Mouse (Mus musculus) c-Kit-positive CD71-negative TER-119-negative erythroid progenitor cells, embryonic 14.5 days (primary cell): ENCODE results near the gene Slc6a3.

Source experiments
- DNase-seq: peaks from one replicate; pipeline ENCODE4 v3.0.0-alpha.2; 2013; ENCODE audit warnings: low read depth

Gene Slc6a3

DNA sequence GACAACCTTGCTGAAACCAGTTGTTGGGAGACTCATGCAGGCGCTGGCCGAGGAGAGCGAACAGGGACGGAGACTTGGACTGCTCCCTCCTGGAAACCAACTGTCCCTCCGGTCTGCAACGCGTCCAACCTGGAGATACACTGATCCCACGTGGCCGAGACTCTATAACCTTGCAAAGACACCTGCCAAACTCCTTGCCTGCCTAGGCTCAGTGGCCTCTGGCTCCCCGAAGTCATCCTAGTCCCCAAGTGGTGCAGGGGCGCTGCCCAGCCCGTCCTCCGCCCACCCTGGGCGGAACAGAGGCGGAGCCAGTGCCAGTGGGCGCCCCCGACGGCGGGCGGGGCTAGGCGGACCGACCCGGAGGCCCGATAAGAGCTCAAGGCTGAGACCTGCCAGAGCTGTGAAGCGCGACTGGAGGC is at the start of gene Slc6a3:
Gene Slc6a3 (plus strand): TSS at position 345 of the 419 bp plus-strand sequence.
- peak; percentile 51 for DNase-seq

GRCm38 (mm10) chr13:73488105-73488504 is 48.4 kb upstream of the Slc6a3 start:
- DNase-seq: no peak

DNA sequence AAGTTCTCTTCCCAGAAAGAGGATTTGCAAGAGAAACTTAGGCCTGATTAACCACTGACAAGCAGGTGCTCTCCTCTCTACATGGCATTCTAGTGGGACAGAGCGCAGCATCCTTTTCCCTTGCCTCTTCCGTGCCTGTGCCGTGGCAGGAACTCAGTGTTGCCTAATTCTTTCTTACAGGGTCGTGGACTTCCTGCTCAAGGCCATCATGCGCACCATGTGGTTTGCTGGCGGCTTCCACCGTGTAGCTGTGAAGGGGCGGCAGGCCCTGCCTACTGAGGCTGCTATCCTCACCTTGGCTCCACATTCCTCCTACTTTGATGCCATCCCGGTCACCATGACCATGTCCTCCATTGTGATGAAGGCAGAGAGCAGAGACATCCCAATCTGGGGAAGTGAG is 47.8 kb upstream of the Slc6a3 start:
- no peak for DNase-seq

- DNase-seq: no peak
Measured at GRCm38 (mm10) chr13:73489986-73490385, 46.6 kb upstream of the Slc6a3 start.

GRCm38 (mm10) chr13:73490564-73491170 is 45.9 kb upstream of the Slc6a3 start:
- no peak for DNase-seq

- DNase-seq: no peak
Measured at GRCm38 (mm10) chr13:73493183-73493582, 43.4 kb upstream of the Slc6a3 start.

- DNase-seq: no peak
Measured at GRCm38 (mm10) chr13:73494528-73494927, 42.0 kb upstream of the Slc6a3 start.

GRCm38 (mm10) chr13:73496137-73496536 is 40.4 kb upstream of the Slc6a3 start:
- no peak for DNase-seq

DNA sequence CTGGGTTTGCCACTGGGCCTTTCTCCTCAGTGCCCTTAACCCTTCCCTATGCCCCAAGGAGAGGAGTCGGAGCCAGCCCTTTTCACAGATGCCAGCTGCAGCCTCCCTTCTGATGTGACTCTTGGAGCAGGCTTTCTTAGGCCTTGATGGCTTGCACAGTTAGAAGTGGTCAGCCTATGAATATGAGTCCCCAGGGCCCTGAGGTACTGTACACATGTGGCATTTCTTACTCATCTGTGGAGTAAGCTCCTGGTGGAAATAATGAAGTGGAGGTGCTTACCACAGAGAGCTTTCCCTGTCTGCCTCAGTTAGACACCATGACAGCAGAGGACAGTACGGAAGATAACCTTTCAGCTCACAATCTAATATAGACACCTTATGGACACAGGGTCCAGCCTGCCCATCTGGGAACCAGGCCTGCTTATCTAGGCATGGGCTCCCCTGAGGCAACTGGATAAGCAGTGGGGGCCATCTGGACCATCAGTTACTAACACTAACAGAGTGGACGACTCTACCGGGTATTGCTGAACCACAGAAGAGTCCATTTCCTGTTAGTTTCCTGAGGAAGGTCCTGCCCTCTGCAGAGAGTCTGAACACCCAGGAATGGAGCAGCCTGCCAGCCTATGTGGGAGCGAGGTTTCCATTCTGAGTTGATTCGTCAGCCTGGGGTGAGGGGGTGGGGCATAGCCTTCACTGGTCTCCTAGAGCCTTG is 36.5 kb upstream of the Slc6a3 start:
- no peak for DNase-seq

DNA sequence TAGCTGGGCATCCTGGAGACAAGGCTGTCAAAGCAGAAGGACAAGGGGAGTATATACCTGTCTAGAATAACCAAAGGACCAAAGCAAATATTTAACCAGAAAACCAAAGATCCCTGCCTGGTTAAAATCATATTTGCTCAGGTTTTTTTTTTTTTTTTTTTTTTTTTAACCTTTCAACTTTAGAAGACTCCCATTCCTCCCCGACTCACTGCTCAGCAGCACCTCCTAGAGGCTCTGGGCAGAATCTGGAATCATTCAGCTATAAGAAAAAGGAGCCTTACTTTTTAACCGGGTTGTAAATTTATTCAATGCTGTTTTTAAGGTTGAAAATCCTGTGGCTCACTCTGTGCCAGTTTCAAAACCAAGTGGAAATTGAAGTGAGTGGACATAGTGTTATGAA is 33.8 kb upstream of the Slc6a3 start:
- peak; percentile 32 for DNase-seq

DNA sequence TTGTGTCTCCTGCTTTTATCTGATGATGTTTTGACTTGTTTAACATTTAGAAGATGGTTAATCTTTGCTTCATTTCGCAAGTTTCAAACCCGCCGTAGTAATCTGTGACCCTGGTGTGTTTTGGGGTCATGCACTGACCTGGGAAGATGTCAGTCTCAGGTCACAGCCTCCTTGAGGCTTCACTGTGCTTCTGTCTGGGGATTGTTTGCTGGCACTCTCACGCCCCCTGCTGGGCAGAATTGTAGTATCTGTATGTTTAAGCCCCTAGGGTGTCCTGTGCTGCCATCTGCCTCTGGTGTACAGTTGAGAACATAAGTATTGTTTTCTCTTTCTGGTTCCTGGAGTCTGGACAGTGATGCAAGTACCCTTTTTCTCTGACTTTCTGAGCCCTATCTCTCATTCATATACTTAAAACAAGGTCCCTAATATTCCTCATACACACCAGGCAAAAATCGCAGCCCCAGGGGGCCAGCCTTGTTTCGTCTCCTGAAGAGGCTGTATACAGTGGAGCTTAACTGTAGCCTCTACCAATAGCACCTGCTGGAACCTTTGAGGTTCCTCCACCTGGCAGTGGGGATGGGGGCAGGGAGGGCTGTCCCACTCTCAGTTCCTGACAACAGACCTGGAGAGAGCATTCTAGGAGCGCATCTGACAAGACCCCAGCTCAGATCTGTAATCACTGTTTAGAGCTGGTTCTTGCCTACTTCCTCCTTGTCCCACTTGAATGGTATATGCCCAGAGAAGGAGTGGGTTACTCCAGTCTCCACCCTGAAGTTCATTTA is 30.7 kb upstream of the Slc6a3 start:
- peak; percentile 67 for DNase-seq

- DNase-seq: no peak
Measured at GRCm38 (mm10) chr13:73508817-73509550, 27.6 kb upstream of the Slc6a3 start.

DNA sequence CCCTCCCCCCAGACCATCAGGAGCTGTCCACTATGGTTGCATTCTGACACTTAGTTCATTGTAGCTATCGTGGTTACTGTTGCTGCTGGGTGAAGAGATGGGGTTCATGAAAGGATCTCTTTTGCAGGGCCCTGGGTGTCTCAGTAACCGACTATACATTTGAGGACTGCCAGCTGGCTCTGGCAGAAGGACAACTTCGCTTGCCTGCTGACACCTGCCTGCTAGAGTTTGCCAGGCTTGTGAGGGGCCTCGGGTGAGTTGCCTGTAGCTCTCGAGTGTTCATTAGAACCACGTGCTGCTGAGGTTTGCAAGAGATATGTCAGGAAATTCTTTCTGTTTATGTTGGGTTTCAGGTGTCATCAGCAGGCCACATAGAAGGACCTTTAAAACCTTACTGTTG is 26.7 kb upstream of the Slc6a3 start:
- no peak for DNase-seq

DNA sequence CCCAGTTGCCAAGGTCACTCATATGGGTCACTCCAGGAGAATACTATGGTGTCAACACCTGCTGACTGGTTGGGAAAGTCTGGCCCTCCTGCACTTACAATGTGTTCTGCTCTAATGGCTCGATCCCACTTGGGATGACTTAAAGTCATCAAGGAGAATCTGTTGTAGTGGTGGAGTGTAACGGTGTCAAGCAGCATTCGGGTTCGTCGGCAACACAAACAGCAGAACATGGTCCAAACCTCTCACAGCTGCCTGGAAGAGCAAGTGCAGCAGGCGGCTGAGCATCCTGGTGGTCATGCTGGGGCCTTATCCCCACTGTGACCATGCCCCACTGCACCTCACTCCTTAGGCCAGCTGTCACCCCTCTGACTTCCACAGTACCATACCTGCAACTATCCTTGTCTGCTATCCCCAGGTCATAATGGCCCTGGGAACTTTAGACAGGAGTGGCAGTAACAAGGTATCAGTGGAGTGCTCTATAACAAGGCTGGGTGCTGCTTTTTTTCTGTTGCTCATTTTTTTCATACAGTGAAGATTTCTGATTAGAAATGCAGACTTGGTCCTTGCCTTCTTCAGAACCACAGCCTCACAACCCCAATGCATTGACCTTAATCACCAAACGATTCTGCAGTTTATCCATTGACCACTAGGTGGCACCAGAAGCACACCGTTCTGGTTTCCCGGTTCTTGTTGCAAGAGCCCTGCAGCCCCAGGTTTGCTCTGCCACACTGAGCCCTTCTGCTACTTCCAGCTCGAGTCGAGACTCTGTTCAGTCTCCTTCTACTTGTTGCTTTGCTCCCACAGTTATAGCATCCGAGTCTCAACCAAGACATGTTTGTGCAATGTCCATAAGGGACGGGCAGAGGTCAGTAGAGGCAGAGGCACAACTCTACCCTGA is 23.5 kb upstream of the Slc6a3 start:
- peak; percentile 78 for DNase-seq

DNA sequence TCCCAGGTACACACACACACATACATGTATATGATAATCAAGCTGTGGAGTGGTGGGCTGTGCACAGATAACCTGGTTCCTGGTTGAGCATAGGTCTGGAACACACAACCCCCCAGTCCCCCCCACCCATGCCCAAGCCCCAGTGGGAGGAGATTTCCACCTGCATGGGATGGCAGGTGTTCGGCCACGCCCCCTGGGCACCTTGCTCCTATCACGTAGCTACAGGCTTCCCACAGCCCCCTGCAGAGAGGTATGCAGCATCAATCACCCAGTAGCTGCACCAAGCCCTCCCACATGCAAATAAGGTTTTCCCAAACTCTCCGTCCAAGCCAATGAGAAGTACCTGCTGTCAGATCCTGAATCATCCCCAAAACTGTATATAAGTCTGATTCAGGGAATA is 19.7 kb upstream of the Slc6a3 start:
- no peak for DNase-seq

DNA sequence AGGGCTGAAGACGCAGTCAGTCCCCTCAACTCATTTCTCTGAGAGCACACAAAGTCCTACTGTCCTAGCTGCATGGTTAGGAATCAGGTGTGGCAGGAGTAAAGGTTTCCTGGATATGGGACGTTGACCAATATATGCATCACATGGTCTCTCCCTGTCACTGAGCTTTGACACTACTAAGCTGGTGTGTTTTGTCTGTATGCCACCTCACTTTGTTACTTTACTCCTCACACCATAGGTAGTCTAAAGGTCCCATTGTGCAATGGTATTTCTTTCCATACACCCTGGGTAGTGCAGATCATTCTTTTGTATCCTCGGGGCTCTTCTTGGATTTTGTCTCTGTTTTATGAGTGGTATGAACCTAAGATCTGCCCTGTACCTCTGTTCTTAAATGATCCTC is 2.8 kb upstream of the Slc6a3 start:
- DNase-seq: no peak

GRCm38 (mm10) chr13:73535287-73535686 is 1.3 kb upstream of the Slc6a3 start:
- no peak for DNase-seq

DNA sequence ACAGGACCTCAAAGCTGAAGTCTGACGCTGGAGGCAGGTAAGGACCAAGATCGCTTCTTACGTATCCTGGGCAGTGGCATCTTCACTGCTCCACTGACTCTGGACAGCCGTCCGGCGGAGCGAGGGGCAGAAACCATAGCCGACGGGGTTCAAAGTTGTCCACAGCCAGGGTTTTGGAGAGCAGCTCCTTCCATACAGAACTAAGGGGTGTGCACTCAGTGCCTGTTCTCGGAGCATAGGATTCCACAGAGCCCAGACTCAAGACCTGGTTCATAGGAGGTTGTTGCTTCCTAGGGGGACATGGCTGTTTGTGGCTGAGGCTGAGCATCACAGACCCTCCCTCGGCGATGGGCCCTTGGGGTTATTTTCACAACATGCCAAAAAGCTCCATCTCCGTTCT is 277 bp downstream of the Slc6a3 start:
- DNase-seq: no peak

DNA sequence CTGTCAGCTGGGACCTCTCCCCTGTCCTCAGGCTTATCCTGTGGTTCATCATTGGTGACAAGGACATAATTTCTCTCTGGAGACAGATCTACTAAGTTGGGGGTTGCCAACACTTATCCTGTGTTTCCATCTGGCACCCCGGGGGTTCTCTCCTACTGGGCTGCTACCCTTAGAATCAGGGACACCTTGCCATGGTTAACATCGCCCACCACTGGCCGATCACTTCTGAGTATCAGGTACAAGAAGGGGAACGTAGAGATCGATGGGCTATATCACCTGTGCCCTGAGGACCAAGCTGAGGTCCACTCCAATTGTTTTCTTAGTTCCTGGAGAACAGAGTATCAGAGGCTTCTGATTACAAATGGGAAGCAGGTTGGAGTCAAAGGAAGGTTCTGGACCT is 27.7 kb downstream of the Slc6a3 start:
- DNase-seq: no peak

DNA sequence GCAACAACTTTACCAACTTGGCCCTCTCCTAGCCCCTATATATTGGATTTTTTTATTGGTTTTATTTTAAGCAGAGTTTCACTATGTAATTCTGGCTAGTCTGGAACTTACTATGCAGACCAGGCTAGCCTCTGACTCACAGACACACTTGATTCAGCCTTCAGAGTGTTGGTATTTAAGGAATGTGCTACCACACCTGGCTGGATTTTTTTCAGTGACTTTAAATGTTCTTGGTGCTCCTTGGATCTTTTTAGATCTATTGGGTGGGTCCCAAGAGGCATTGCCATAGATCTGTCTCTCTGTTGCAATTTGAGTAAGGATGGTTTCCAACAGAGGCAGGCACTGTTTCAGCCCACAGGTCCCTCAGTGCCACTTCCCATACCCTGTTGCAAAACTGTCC is 38.5 kb downstream of the Slc6a3 start:
- no peak for DNase-seq

- DNase-seq: no peak
Measured at GRCm38 (mm10) chr13:73577277-73577676, 40.7 kb downstream of the Slc6a3 start.
